Mouse (Mus musculus) lung, embryonic 16.5 days (tissue): ENCODE measurements around the gene Sema5b. TPM values are rescaled to one million over a fixed set of nuclear protein-coding genes. Genes with fewer than 3 reads are reported as not detected.
A peak's percentile ranks its signal among the peaks of the same experiment; 100 is the strongest.

ENCODE experiments used
- ATAC-seq: fragments of 200-750 bp; cut with Nextera tagmentation; 2 replicates; pipeline ENCODE4 v1.8.0; 2017; ENCODE audit warnings: low read depth, mild to moderate bottlenecking, moderate library complexity
- H3K27ac ChIP-seq: fragments of 300-500 bp; sonication (generic); 2 replicates; pipeline ENCODE4 v1.5.1; 2014; ENCODE audit warnings: mild to moderate bottlenecking, control low read depth, low read length
- H3K27me3 ChIP-seq: fragments of 300-500 bp; sonication (generic); 2 replicates; pipeline ENCODE4 v1.6.1; 2014; ENCODE audit warnings: low read depth, low read length, mixed read lengths; ENCODE audit not compliant: control insufficient read depth, insufficient read depth
- H3K36me3 ChIP-seq: fragments of 300-500 bp; sonication (generic); 2 replicates; pipeline ENCODE4 v1.6.1; 2014; ENCODE audit warnings: low read length; ENCODE audit not compliant: control insufficient read depth, insufficient read depth
- H3K4me1 ChIP-seq: fragments of 300-500 bp; sonication (generic); replicated peaks from 2 replicates; pipeline ENCODE4 v1.6.1; 2014; ENCODE audit warnings: low read length, mixed read lengths; ENCODE audit not compliant: control insufficient read depth, insufficient read depth
- H3K4me2 ChIP-seq: fragments of 300-500 bp; sonication (generic); 2 replicates; pipeline ENCODE4 v1.6.1; 2014; ENCODE audit warnings: low read depth, low read length, control low read depth
- H3K4me3 ChIP-seq: fragments of 300-500 bp; sonication (generic); 2 replicates; pipeline ENCODE4 v1.5.1; 2014; ENCODE audit warnings: mild to moderate bottlenecking, low read length, control low read depth
- H3K9ac ChIP-seq: fragments of 300-500 bp; sonication (generic); 2 replicates; pipeline ENCODE4 v1.6.1; 2014; ENCODE audit warnings: low read length, control low read depth
- H3K9me3 ChIP-seq: fragments of 300-500 bp; sonication (generic); 2 replicates; pipeline ENCODE4 v1.6.1; 2016; ENCODE audit warnings: low read length; ENCODE audit not compliant: control insufficient read depth
- WGBS: fragments of 180-500 bp; shearing (Covaris S2); extraction: QIAGEN DNeasy Blood & Tissue Kit; methylation state at CpG from one replicate; pipeline ENCODE4 v1.1.7; 2014; 5-methylcytosine and 5-hydroxymethylcytosine counted together
- polyA plus RNA-seq: library from polyadenylated mRNA; unstranded; fragments of >200 nt; fragmentation: Nextera tagmentation; extraction: Ambion mirVana; gene quantifications from 2 replicates; pipeline ENCODE4 v1.2.1, GENCODE M21; 2015

Sema5b gene
- polyA plus RNA-seq, 1 experiment from 2014 or later: 2.4 TPM

DNA sequence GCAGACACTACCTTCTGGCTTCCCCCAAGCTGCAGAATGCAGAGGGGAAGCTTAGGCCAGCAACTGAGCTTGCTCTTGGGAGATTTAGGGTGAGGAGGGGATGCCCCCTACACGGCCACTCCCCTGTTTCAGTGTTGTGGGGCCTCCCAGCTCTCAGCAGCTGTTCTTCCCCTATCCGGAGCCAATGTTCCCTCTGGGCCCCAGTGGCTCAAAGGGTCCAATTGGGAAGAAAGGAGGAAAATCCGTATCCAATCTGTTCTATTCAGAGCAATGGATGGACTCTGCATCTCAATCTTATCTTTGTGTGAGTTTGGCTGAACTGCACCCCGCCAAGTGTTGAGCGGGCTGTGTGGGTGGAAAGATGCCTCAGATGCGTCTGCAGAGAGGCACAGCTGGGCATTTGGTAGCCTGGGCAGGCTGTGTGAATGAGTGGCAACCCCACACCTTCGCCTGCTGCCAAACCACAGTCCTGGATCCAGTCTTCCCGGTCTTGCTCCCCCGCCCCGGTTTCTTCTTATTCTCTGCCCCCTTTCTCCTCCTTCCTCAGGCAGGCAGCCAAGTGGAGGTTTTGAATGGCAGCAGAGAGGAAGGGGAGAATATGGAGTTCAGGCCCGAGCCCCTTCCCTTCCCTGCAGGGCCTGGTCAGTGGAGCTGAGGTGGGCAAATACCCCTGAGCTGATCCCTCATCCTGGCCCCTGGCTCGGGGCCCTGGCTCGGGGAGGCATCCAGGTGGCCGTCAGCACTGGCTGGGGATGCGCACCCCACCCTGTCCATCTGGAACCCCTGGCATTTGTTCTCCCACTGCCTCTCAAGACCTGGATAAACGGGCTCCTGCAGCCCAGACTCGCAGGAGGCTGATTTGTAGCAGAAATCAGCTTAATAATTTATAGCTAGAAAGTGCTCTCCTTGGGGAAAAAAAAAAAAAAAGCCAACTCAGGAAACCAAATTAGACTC, 73.2 kb downstream of the Sema5b start:
- no peak overlapping the region for H3K4me3 ChIP-seq
- no peaks in the 10 kb centered on the region for H3K36me3 ChIP-seq
- no peak overlapping the region for H3K4me2 ChIP-seq
- no peak overlapping the region for H3K9ac ChIP-seq
- 37% methylated on average over 17 of the region's 17 CpGs for WGBS
- no peaks in the 10 kb centered on the region for H3K9me3 ChIP-seq
- ATAC-seq: peak; percentile 37
- no peak overlapping the region for H3K27ac ChIP-seq
- peaks cover 8% of the 10 kb centered on the region for H3K4me1 ChIP-seq
- no peaks in the 10 kb centered on the region for H3K27me3 ChIP-seq

DNA sequence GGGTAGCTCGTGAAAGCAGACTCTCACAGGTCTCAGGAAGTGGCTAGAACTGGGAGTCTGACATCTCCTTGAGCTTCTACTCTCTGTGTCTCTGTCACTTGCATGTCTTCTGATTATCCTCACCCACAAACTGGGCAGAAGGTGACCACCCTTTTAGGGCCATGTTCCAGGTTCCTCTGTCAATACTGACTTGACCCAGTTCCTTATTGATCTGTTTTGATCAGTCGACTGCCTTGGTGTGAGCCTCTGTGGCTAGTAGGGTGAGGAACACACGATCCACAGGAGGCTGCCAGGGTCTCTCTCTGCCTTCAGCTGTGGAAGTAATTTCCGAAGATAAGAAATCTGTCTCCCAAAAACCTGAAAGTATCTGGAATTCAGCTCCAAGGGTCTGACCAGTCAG, 76.8 kb downstream of the Sema5b start:
- H3K9ac ChIP-seq: no peak overlapping the region
- H3K9me3 ChIP-seq: no peaks in the 10 kb centered on the region
- WGBS: 79% methylated on average over 4 of the region's 4 CpGs
- no peak overlapping the region for H3K27ac ChIP-seq
- no peaks in the 10 kb centered on the region for H3K27me3 ChIP-seq
- ATAC-seq: no peak
- no peaks in the 10 kb centered on the region for H3K36me3 ChIP-seq
- H3K4me3 ChIP-seq: no peak overlapping the region
- no peak overlapping the region for H3K4me2 ChIP-seq
- peaks cover 8% of the 10 kb centered on the region for H3K4me1 ChIP-seq

DNA sequence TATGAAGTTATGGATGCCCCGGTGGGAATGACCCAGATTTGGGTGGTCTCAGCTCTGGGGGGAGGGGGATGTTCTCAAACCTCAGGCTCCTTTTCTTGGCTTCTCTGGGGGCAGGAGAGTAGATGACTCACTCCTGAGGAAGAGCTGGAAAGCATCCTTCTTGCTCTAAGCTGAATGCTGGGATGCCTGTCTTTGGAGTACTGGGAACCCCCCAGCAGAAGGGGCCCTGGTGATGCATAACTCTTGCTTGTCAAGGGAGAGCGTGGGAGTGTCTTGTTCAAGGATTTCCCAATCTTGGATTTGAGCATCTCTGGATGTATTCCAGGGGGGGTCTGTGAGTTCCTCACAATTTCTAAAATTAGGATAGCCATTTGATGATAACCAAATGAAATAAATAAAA, 82.1 kb downstream of the Sema5b start:
- Histone ChIP-seq H3K9me3 (no peaks in the 10 kb centered on the region), H3K9ac (no peak overlapping the region), H3K4me2 (no peak overlapping the region), H3K27ac (no peak overlapping the region), H3K4me1 (no peaks in the 10 kb centered on the region), H3K4me3 (no peak overlapping the region), H3K27me3 (no peaks in the 10 kb centered on the region), H3K36me3 (no peaks in the 10 kb centered on the region)
- 67% methylated on average over 2 of the region's 2 CpGs for WGBS
- ATAC-seq: no peak

DNA sequence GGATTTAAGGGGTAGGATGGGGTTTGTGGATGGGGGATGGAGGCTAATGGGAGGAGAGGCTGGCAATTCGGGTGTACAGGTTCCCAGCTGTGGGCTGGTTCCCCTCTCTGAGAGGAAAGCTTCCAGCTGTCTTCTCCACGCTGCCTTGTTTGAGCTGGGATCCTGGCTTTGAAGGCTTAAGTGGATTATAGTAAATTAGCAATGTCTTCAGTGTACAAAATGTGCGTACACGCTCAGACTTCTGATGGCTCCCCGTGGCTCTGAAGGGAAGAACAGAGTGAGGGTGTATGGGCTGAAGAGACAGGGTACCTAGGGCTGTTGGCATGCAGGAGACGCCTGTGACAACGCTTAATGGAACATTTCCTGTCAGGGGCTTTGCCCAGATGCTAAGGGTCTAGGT, 83.0 kb downstream of the Sema5b start:
- Histone ChIP-seq H3K4me3 (no peak overlapping the region), H3K36me3 (no peaks in the 10 kb centered on the region), H3K27ac (no peak overlapping the region), H3K4me2 (no peak overlapping the region), H3K9ac (no peak overlapping the region), H3K27me3 (no peaks in the 10 kb centered on the region), H3K9me3 (no peaks in the 10 kb centered on the region), H3K4me1 (no peaks in the 10 kb centered on the region)
- 65% methylated on average over 7 of the region's 7 CpGs for WGBS
- ATAC-seq: no peak

DNA sequence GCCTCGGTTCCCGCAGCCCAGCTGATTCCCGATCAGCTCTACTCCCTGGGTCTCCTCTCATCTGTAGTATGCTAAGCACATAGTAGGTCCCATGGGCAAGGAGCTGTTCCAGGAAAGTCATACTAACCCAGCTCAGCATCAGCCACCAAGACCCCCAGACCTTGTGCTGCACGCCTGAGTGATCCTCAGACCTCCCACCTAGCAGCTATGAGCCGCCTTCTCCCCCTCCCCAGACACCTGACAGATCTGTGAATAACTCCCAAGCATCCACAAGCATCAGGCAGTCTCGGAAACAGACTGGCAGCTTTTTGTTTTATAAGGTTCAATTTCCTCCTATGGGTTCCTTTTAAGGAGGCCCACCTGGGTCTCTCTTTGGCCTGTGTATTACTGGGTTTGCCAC, 83.9 kb downstream of the Sema5b start:
- no peaks in the 10 kb centered on the region for H3K27me3 ChIP-seq
- no peak overlapping the region for H3K9ac ChIP-seq
- no peaks in the 10 kb centered on the region for H3K4me1 ChIP-seq
- no peak overlapping the region for H3K4me2 ChIP-seq
- 75% methylated on average over 6 of the region's 6 CpGs for WGBS
- no peak overlapping the region for H3K4me3 ChIP-seq
- no peaks in the 10 kb centered on the region for H3K36me3 ChIP-seq
- H3K27ac ChIP-seq: no peak overlapping the region
- no peak for ATAC-seq
- no peaks in the 10 kb centered on the region for H3K9me3 ChIP-seq

DNA sequence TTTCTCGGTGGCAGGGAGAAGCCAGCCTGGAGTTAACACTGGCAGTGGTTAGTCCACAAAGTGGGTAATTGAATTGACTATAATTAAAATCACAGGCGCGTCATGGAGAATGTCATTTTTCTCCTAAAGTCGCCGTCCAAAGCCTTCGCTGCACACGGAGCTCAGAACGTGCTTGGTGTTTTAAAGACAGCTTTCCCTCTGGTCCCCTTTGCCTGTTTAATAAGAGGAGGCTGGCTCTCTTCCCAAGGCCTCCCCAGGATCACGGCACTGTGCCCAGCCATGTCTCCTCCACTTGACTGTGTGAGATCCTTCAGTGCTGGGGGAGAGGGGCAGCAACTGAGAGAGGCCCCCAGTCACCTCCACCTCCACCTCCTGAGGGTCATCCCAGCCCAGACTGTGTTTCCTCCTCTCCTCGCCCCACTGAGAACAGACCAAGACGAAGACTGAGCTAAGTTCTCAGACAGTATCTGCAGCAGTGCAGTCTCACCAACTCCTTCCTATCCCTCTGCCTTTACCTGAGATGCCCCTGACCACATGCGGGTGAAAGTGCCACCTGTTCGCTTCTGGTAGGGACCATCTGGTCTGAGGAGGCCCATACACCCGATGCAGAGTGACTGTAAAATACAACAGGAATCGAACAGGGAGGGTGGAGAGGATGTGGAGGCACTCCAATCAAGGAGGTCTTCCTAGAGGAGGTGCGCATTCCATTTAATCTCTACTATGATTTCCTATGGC, 84.5 kb downstream of the Sema5b start:
- H3K9me3 ChIP-seq: no peaks in the 10 kb centered on the region
- H3K9ac ChIP-seq: no peak overlapping the region
- H3K27me3 ChIP-seq: no peaks in the 10 kb centered on the region
- H3K4me2 ChIP-seq: no peak overlapping the region
- H3K27ac ChIP-seq: no peak overlapping the region
- ATAC-seq: no peak
- 69% methylated on average over 16 of the region's 16 CpGs for WGBS
- no peaks in the 10 kb centered on the region for H3K36me3 ChIP-seq
- no peak overlapping the region for H3K4me3 ChIP-seq
- H3K4me1 ChIP-seq: no peaks in the 10 kb centered on the region; the same call in 1 of the 2 replicates

DNA sequence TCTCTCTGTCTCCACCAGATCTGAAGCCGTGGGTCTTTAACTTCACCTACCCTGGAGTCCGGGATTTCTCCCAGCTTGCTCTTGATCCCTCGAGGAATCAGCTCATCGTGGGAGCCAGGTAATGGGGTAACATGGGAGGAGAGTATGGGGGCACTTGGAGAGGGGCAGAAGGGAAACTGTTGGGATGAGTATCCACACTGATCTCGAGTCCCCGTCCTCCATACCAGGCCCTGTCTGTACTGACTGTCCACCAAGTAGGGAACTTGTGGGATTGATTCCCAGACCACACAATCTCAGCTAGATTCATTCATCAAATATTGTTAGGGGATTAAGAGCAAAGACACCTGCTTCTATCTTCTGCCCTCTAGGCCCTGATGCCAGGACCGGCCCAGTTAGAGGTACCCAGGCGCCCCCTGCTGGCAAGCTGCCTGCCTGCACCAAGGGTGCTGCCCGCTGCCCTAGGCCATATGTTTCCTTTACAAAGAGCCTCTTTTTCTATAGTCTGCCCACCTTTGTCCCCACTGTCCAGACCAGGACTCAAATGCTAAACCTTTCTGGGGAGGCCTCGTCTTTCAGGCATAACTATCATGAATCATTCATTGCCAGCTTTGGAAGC, 87.2 kb downstream of the Sema5b start:
- 35% methylated on average over 10 of the region's 10 CpGs for whole genome bisulfite sequencing
- no peak overlapping the region for H3K27ac ChIP-seq
- ATAC-seq: peak; percentile 52
- no peak overlapping the region for H3K4me3 ChIP-seq
- no peak overlapping the region for H3K9ac ChIP-seq
- H3K9me3 ChIP-seq: no peaks in the 10 kb centered on the region
- H3K4me1 ChIP-seq: no peaks in the 10 kb centered on the region; the same call in 1 of the 2 replicates
- H3K36me3 ChIP-seq: no peaks in the 10 kb centered on the region
- H3K4me2 ChIP-seq: no peak overlapping the region
- no peaks in the 10 kb centered on the region for H3K27me3 ChIP-seq

DNA sequence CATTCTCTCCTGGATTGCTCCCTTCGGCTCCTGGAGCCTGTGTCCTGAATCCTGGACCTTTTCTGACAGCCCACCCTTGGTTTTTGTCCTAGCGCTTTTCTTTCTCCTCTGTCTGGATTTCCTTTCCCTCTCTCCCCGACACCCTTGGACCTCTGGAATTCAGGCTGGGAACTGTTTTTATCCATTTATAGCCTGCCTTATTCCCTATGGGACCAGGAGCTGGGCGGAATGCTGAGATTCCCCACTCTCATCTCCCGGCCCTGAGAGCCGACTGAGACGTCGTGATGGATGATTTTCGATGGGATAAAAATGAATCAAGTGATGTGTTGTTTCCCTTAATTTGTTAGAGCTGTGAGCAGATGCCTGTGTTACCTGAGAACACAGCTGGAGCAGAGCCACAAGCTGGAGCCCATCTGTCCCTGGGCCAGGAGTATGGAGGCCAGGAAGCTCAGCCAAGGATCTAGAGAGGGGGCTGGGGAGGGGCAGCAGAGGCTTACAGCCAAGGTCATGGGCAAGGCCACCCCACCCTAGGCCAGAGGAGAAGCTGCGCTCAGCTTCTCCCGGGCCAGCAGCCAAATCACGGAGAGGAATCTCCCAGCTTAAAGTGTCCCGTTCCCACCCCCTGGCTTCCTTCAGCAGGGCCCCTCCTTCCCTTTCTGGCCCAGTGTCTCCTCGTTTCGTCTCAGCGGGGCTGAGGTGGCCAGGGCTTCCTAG, 89.7 kb downstream of the Sema5b start:
- no peaks in the 10 kb centered on the region for H3K27me3 ChIP-seq
- 35% methylated on average over 16 of the region's 16 CpGs for WGBS
- H3K9ac ChIP-seq: no peak overlapping the region
- H3K4me1 ChIP-seq: no peaks in the 10 kb centered on the region; the same call in 1 of the 2 replicates
- ATAC-seq: peak; percentile 76
- no peak overlapping the region for H3K4me3 ChIP-seq
- H3K27ac ChIP-seq: peak overlapping the region; percentile 16; the same call in 1 of the 2 replicates
- H3K9me3 ChIP-seq: no peaks in the 10 kb centered on the region
- no peak overlapping the region for H3K4me2 ChIP-seq
- no peaks in the 10 kb centered on the region for H3K36me3 ChIP-seq
